Mouse (Mus musculus) heart, postnatal 0 days (tissue): ENCODE measurements around the gene Agap1.

Experiments
- CTCF ChIP-seq: IDR thresholded peaks from 2 replicates; pipeline ENCODE4 v1.5.1; 2016; ENCODE audit warnings: antibody characterized with exemption, control low read depth, low read depth
- EP300 ChIP-seq: IDR thresholded peaks from 2 replicates; pipeline ENCODE4 v1.6.1; 2016; ENCODE audit warnings: antibody characterized with exemption, low read depth

DNA sequence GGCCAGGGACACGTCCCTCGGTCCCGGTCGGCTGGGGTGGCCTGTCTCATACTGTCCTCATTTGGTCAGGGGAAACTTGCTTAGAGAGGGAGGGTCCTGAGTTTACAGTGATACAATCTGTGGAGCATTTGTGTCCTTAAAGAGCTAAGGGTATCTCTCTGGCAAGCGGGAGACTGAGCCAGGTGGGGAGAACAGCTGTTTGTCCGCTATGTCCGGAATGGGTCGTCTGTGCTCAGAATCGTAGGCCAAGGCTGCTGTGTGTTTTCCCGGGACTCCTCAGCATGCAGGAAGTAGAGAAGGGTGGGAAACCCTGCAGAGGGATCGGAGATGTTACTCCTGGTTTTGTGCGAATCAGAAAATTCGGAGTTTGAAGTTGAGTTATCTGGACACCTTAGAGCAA is 84.5 kb downstream of the Agap1 start:
- TF ChIP-seq CTCF, result no peak
- no peak for TF ChIP-seq EP300
